Mouse (Mus musculus) adrenal gland, adult 8-10 months (tissue): ENCODE data around the gene Dync1li2. TPM values are rescaled to one million over a fixed set of nuclear protein-coding genes. Genes with fewer than 3 reads are reported as not detected.

Experiments used
- DNase-seq: peaks from one replicate; pipeline ENCODE4 v3.0.0; 2022
- total RNA-seq, 4 experiments: library from RNA; stranded (reverse); gene quantifications; 2 replicates each; pipeline ENCODE4 v1.2.4; 2022

Dync1li2 gene
- total RNA-seq, 4 experiments from 2014 or later = 115 to 200 (median 123) TPM

GRCm38 (mm10) chr8:104380269-104380668 lies 62.6 kb downstream of the Dync1li2 start:
- DNase-seq = no peak

- DNase-seq = no peak
Measured at GRCm38 (mm10) chr8:104379301-104379836, 63.5 kb downstream of the Dync1li2 start.

DNA sequence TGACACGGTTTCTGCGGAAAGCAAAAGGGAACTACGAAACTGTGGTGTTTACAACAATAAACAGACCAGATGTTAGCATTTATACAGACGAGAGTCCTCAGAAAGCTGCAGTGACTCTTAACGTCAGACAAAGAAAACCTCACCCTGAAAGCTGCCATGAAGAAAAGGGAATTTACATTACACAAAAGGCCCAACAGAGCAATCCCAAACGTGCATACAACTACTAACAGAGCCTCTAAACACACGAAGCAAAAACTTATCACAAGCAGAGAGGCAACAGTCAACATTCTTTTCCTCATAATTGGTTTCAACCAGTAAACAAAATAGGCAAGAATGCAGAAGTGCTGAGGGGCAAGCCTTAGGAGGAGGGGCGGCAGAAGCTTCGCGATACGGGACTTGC lies 66.2 kb downstream of the Dync1li2 start:
- no peak for DNase-seq

DNA sequence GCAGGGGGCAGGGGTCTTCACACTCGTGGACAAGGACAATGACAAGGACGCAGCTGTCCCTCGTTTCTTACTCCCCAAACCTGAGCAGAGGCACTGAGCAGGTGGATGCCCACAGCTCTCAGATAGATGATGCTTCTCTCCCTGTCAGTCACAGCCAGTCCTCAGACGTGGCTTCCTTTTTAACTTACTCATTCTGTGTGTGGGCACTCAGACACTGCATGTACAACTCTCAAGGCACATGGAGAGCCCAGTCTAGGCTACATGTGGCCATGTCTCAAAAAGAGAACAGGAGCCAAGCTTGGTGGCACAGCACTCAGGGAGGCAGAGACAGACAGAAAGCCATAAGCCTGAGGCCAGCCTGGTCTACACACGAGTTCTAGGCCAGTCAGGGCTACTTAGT lies 66.9 kb downstream of the Dync1li2 start:
- no peak for DNase-seq

DNA sequence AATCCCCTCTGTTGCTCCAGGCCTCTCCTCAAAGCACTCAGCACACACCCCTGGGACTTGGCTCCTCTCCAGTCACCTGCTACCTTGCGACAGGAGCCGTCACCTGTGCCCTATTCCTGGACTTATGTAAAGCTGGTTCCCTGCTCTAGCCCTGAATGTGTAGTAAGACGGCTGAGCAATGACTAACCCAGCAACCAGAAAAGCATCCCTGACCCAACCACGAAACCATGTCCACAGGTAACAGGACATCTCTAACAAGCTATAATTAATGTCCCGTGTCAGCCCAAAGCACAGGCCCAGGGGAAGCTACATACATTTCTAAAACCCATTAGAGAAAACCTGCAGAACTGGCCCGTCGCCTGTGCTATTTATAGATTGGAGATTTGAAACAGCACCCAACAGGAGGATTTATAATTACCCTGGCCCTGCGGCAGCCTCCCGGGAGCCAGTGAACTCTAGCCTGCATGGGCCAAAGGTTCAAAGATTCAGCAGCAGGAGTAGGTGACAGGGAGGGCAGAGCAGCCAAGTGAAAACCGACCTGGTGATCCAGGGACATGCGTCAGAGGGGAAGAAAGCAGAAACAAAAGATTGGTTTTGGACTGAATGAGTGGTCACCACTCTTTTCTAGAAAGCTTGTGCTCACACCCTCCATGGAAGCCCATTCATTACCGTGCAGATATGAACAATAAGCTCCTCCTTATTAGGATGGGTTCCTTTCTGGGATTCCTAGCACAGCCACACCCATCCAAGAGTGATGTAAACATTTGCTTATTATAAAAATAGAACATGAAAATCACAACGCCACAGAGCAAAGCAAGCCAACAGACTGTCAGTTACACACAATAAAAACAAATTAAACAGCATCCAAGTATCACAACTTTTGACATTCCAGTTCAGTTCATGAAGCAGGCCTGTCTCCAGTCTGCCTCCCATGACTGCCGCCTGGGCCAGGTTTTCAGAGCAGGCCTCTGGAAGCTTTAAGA lies 67.7 kb downstream of the Dync1li2 start:
- DNase-seq = no peak

DNA sequence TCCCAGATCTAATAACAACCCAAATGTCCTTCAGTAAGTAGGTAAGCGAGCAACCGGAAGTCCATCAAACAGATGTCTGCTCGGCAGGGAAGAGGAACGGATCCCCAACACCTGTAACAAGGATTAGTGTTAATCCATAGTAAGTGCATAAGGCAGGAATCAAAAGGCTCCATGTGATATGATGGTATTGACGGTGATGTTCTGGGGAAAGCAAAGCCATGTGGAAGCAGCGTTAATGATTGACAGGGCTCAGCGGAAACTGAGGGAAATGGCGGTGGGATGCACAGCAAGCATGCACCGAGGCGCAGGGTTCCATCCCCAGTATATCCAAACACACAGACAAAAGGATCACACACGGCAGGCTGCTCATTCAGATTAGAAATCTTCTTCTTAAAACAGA lies 68.6 kb downstream of the Dync1li2 start:
- DNase-seq = no peak

DNA sequence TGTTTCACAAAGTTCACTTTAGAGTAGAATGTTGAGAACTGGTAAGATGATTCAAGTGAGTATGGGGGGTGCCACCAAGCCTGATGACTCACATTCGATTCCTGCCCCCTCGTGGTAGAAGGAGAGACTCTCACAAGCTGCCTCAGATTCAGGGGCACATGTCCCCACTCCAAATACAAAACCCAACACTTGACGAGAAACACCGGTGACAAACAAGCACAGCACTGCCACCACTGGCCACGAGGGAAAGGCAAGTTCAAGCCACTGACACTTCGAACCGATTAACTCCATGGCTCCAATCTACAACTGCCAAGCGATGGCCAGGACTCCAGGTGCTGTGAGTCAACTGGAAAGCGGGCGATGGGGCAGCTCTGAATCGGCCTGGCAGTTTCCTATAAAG lies 69.1 kb downstream of the Dync1li2 start:
- no peak for DNase-seq

GRCm38 (mm10) chr8:104371121-104371520 lies 71.7 kb downstream of the Dync1li2 start:
- DNase-seq = no peak

- DNase-seq = no peak
Measured at GRCm38 (mm10) chr8:104370071-104370470, 72.8 kb downstream of the Dync1li2 start.

GRCm38 (mm10) chr8:104369591-104369990 lies 73.3 kb downstream of the Dync1li2 start:
- DNase-seq = no peak

Other genes with a start within 250 kb of the Dync1li2 start
- 100 to 1,000 TPM in 2 of 4 experiments, 10 to 100 TPM in 2; 81.6 to 125 (median 103) TPM for gene Tk2, start 194.5 kb downstream of the Dync1li2 start, total RNA-seq
- gene Cklf, start 192.2 kb downstream of the Dync1li2 start, total RNA-seq = 100 to 1,000 TPM in 2 of 4 experiments, 10 to 100 TPM in 2; 71.6 to 149 (median 92.8) TPM
- under 1 TPM; 0.27 to 0.87 (median 0.59) TPM for gene Cmtm2a, start 149.9 kb downstream of the Dync1li2 start, total RNA-seq
- under 1 TPM in 2 of 4 experiments, not detected in 2; 0.24 to 0.43 TPM for gene Gm45711, start 133.0 kb downstream of the Dync1li2 start, total RNA-seq
- under 1 TPM in 3 of 4 experiments, not detected in 1; 0.24 to 0.40 (median 0.26) TPM for gene Cmtm1, start 132.9 kb downstream of the Dync1li2 start, total RNA-seq
- not detected for gene Gm11020, start 121.5 kb downstream of the Dync1li2 start, total RNA-seq
- 1 to 10 TPM in 1 of 4 experiments, under 1 TPM in 1, not detected in 2; 0.38 to 1.1 TPM for gene Cmtm2b, start 120.8 kb downstream of the Dync1li2 start, total RNA-seq
- 100 to 1,000 TPM in 2 of 4 experiments, 10 to 100 TPM in 2; 54.3 to 135 (median 96.8) TPM for gene Cmtm3, start 103.6 kb downstream of the Dync1li2 start, total RNA-seq
- 10 to 100 TPM; 41.3 to 57.6 (median 54.9) TPM for gene Cmtm4, start 47.2 kb downstream of the Dync1li2 start, total RNA-seq
- under 1 TPM in 2 of 4 experiments, not detected in 2; 0.16 to 0.52 TPM for gene Terb1, start 66.9 kb upstream of the Dync1li2 start, total RNA-seq
- gene Nae1, start 91.6 kb upstream of the Dync1li2 start, total RNA-seq = 10 to 100 TPM; 40.5 to 66.3 (median 47.3) TPM
- gene Car7, start 91.6 kb upstream of the Dync1li2 start, total RNA-seq = 1 to 10 TPM; 1.7 to 5.6 (median 3.2) TPM
- 10 to 100 TPM; 31.7 to 43.6 (median 38.0) TPM for gene Pdp2, start 148.4 kb upstream of the Dync1li2 start, total RNA-seq
- gene Cdh16, start 181.3 kb upstream of the Dync1li2 start, total RNA-seq = under 1 TPM in 1 of 4 experiments, not detected in 3; 0.24 TPM
- gene Rrad, start 188.3 kb upstream of the Dync1li2 start, total RNA-seq = 10 to 100 TPM in 2 of 4 experiments, 1 to 10 TPM in 2; 2.7 to 16.3 (median 7.6) TPM
- 10 to 100 TPM; 33.1 to 44.9 (median 41.1) TPM for gene Ciao2b, start 198.9 kb upstream of the Dync1li2 start, total RNA-seq